In the genomic region with DNA sequence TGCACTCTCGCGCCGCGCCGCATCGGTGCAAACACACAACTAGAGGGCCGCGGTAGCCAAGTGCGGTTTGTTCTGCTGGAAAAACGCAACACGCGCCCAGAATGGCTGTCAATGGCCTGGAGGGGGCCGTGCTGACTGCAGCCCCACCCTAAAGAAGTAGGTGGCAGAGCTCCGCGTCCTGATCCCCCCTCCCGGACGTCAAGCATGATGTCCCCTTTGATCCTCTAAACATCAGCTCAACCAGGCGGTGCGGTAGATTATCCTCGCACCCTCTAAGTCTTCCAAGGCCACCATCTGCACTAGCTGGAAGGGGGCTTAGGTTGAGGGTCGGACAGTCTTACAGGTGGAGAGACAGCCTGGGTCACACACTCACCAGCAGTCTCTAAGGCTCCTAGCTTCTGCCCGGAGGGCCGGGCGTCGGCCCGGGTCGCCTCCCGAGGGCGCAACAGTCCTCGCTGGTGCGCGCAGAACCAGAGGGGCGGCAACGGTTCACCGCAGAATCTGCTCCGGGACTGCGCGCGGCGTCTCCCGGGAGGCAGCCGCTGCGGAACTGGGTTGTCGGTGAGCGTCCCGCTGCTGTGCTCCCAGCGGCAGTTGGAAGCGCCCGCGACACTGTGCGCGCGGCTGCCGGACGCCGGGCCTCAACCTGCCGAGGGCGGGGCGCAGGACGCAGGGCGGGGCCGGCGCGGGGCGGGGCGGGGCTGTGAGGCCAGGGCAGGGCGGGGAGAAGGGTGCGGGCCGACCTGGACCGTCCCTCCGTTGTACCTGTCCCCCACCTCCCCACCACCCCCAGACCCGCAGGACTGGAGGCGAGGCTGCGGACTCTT, we compare ENCODE assay signal across 8 mouse cellular contexts. TPM values are rescaled to one million over a fixed set of nuclear protein-coding genes. Genes with fewer than 3 reads are reported as not detected.
A peak's percentile ranks its signal among the peaks of the same experiment; 100 is the strongest.
DNase-seq lines count a peak whose midpoint lies in the region; ATAC-seq lines count a peak whose summit lies in the region.

A gene (minus strand): TSS at position 648 of the 827 bp plus-strand sequence.

- no peaks in the 10 kb centered on the region for H3K36me3 ChIP-seq in hindbrain, embryonic 16.5 days (ENCODE audit: control insufficient read depth, insufficient read depth, low read length)

- peak within 1 kb of the TSS; percentile 77 for H3K4me3 ChIP-seq in hindbrain, embryonic 16.5 days (ENCODE audit: low read length)

- peak within 1 kb of the TSS; percentile 94 for H3K27ac ChIP-seq in hindbrain, embryonic 16.5 days (ENCODE audit: low read depth, low read length)

- no peaks in the 10 kb centered on the region for H3K27me3 ChIP-seq in hindbrain, embryonic 16.5 days (replicated peaks; ENCODE audit: control insufficient read depth, insufficient read depth, low read length)

- peaks cover 16% of the 10 kb centered on the region for H3K4me1 ChIP-seq in hindbrain, embryonic 16.5 days (ENCODE audit: control insufficient read depth, insufficient read depth, low read depth, low read length)

- ATAC-seq in activated CD4-positive, CD25-positive, alpha-beta regulatory T cell, adult 4 months = peak; percentile 60
- peak; percentile 45 for ATAC-seq in common myeloid progenitor, adult 5-6 weeks (replicated peaks; ENCODE audit: low read depth, poor library complexity, severe bottlenecking)
- ATAC-seq in hindbrain, embryonic 16.5 days = peak; percentile 82
- ATAC-seq in megakaryocyte progenitor cell, adult 5-6 weeks (replicated peaks; ENCODE audit: poor library complexity) = peak; percentile 49

- intact Hi-C loops in left cerebral cortex, postnatal 14 days (cut with DNase I) = loop anchor here (5.0 to 10.0 kb wide), 4 partner anchors 70 to 240 kb away; no protein-coding TSS in a partner anchor

- H3K9me3 ChIP-seq in hindbrain, embryonic 16.5 days (ENCODE audit: control insufficient read depth, low read length) = no peaks in the 10 kb centered on the region

- peak; percentile 67 for DNase-seq in gastrocnemius, adult 8-10 months (ENCODE audit: low spot score in 2 of 2)
- DNase-seq in left cerebral cortex, postnatal 14 days (ENCODE audit: low spot score in 2 of 2) = peak; percentile 66
- peak; percentile 76 to 82 for DNase-seq in right cerebral cortex, postnatal 10 days (ENCODE audit: low spot score in 2 of 2)
- DNase-seq in urinary bladder, postnatal 10 days (ENCODE audit: low spot score) = peak; percentile 50

- peak within 1 kb of the TSS; percentile 95 for H3K9ac ChIP-seq in hindbrain, embryonic 16.5 days (ENCODE audit: low read depth, low read length)

- H3K4me2 ChIP-seq in hindbrain, embryonic 16.5 days (ENCODE audit: low read length) = peak within 1 kb of the TSS; percentile 94

- WGBS in hindbrain, embryonic 16.5 days = under 1% methylated on average over 41 of the region's 74 CpGs

RNA-seq across cellular contexts. Expression of the gene that starts here (rescaled TPM):
- polyA plus RNA-seq in activated CD4-positive, CD25-positive, alpha-beta regulatory T cell, adult 4 months (2017; shearing (Covaris generic)) = 10 to 100 TPM; 31.4 to 31.8 TPM
- total RNA-seq in common myeloid progenitor, adult 5-6 weeks (2017) = 47.3 and 76.9 TPM in 2 replicates
- total RNA-seq in gastrocnemius, adult 8-10 months (2022) = 10 to 100 TPM; 29.2 to 34.8 (median 34.1) TPM
- 44.0 and 46.5 TPM in 2 replicates for polyA plus RNA-seq in hindbrain, embryonic 16.5 days (2015; fragmentation: Nextera tagmentation; extraction: Ambion mirVana)
- total RNA-seq in left cerebral cortex, postnatal 14 days (2021) = 10 to 100 TPM; 21.3 to 22.7 TPM
- total RNA-seq in megakaryocyte progenitor cell, adult 5-6 weeks (2015) = 34.8 and 37.1 TPM in 2 replicates
- total RNA-seq in megakaryocyte progenitor cell, adult 5-6 weeks (2017) = 64.5 and 82.4 TPM in 2 replicates

Comparison
In these comparisons a context has a peak if more than half of its experiments do, and no peak if none do; other contexts are left out.
1. Peak in every context shown above with its lines: DNase-seq, ATAC-seq, H3K4me3 ChIP-seq and H3K27ac ChIP-seq.